Mouse (Mus musculus): ENCODE data around the gene Prkca. TPM values are rescaled to one million over a fixed set of nuclear protein-coding genes. Genes with fewer than 3 reads are reported as not detected.

Prkca gene
- polyA plus RNA-seq, 1 experiment from 2014 or later, result 9.7 TPM

DNA sequence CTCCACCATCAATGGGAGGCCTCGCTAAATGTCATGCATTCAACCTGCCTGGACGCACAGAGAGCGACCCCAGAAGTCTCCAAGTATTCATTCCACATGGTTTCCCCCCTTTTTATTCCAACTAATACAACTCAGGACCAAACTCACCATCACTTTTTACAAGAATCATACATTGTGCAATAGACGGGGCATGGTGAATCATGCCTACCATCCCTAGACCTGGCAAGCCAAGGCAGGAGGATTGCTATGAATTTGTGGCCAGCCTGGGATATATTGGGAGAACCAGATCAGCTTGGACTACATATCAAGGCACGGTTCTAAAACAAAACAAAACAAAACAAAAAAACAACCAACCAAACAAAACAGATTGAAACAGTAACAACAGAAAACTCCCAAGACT lies 19.2 kb upstream of the Prkca start:
- Histone ChIP-seq H3K27ac (no peak overlapping the region), H3K4me2 (no peak overlapping the region), H3K9ac (no peak overlapping the region), H3K9me3 (no peaks in the 10 kb centered on the region), H3K4me1 (peaks cover 20% of the 10 kb centered on the region), H3K36me3 (no peaks in the 10 kb centered on the region), H3K27me3 (no peaks in the 10 kb centered on the region), H3K4me3 (no peak overlapping the region)
- 89% methylated on average over 5 of the region's 5 CpGs for WGBS
- no peak for ATAC-seq (ENCODE audit: borderline replicate concordance, extremely low read depth, low FRiP score, low TSS enrichment)

DNA sequence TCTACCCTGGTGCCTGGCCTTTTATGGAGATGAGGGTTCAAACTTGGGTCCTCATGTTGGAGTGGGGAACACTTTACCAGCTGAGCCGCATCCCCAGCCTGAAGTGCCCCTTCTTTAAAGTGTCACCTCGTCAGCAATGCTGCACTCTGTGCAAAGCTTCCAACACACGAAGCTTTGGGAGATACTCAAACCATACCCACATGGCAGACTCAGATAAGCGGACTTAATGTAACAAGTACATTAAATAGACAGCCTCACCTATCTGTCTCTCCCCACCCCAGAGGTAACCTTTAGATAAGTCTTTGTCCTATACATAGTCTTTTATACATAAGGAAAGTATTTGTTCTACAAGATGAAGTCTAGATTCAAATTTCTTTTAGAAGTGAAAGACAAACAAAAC lies 17.3 kb upstream of the Prkca start:
- no peaks in the 10 kb centered on the region for H3K9me3 ChIP-seq
- H3K4me1 ChIP-seq, result peaks cover 20% of the 10 kb centered on the region
- no peak overlapping the region for H3K4me3 ChIP-seq
- H3K9ac ChIP-seq, result no peak overlapping the region
- H3K4me2 ChIP-seq, result no peak overlapping the region
- ATAC-seq (ENCODE audit: borderline replicate concordance, extremely low read depth, low FRiP score, low TSS enrichment), result no peak
- no peaks in the 10 kb centered on the region for H3K27me3 ChIP-seq
- WGBS, result 66% methylated on average over 4 of the region's 4 CpGs
- H3K27ac ChIP-seq, result no peak overlapping the region
- H3K36me3 ChIP-seq, result no peaks in the 10 kb centered on the region

DNA sequence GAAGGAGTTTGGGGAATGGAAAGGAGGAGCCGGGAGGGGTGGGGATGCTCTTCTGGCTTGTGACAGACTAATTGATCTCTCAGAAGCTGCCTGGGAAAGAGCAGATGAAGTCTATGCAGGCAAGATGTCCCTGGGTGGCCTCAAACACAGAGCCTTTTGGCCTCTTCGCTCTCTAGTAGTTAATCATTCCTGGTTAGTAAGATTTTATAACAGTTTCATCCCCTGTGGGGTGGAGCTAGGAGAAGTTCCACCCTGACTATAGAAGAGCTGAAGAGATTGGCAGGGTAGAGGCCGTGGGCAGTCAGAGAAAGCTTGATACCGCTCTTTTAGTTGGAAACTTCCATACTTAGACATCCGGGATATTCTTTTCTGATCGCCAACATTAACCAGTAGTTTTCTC lies 15.2 kb upstream of the Prkca start:
- H3K9ac ChIP-seq, result no peak overlapping the region
- ATAC-seq (ENCODE audit: borderline replicate concordance, extremely low read depth, low FRiP score, low TSS enrichment), result no peak
- 73% methylated on average over 6 of the region's 6 CpGs for WGBS
- no peaks in the 10 kb centered on the region for H3K27me3 ChIP-seq
- H3K4me3 ChIP-seq, result no peak overlapping the region
- no peaks in the 10 kb centered on the region for H3K36me3 ChIP-seq
- H3K9me3 ChIP-seq, result no peaks in the 10 kb centered on the region
- no peak overlapping the region for H3K27ac ChIP-seq
- H3K4me1 ChIP-seq, result 0 out of 2 replicates have a peak, but pooled peaks cover 2% of the 10 kb centered on the region
- H3K4me2 ChIP-seq, result no peak overlapping the region

DNA sequence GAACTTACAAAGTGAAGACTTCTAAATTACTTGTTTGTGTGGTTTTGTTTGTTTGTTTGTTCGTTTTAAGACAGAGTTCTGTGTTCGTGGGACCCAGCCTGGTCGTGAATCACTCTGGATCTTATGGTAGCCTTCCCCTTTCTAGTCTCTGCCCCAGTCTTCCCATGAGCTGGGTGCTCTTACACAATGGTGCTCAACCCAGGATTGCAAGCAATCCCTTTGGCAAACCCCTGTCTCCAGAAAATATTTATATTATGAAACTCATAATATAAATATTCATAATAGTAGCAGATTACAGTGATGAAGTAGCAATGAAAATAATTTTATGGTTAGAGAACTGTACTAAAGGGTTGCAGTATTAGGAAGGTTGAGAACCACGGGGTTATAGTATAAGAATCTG lies 12.3 kb upstream of the Prkca start:
- no peaks in the 10 kb centered on the region for H3K4me1 ChIP-seq
- 52% methylated on average over 4 of the region's 4 CpGs for WGBS
- no peak overlapping the region for H3K27ac ChIP-seq
- H3K27me3 ChIP-seq, result no peaks in the 10 kb centered on the region
- no peak overlapping the region for H3K4me3 ChIP-seq
- H3K4me2 ChIP-seq, result no peak overlapping the region
- no peaks in the 10 kb centered on the region for H3K36me3 ChIP-seq
- H3K9ac ChIP-seq, result no peak overlapping the region
- no peaks in the 10 kb centered on the region for H3K9me3 ChIP-seq
- ATAC-seq (ENCODE audit: borderline replicate concordance, extremely low read depth, low FRiP score, low TSS enrichment), result no peak

DNA sequence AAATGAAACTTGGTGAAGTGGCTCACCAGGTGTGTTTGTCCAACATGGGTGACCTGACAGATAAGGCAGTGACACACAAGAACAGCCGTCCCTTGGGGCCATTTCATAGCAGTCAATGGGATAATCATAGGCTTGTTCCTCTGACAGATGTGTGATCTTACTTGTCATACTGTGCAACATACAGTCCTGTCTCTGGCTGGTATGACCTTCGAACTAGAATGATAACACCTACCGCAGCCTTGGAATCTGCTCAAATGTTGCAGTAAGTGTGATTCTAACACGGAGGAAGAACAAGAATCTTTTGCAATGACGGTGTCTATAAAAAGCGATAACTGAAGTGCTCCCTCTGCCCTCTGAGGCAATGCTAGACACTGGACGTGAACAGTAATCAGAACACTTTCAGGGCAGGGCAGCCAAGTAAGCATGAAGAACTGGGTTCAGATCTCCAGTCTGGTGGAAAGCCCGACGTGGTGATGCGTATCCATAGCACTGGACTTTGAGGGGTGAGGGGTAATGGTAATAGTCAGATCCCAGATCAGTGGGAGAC lies 9.2 kb upstream of the Prkca start:
- no peak overlapping the region for H3K4me2 ChIP-seq
- no peak overlapping the region for H3K9ac ChIP-seq
- no peak overlapping the region for H3K27ac ChIP-seq
- no peaks in the 10 kb centered on the region for H3K36me3 ChIP-seq
- 78% methylated on average over 10 of the region's 10 CpGs for WGBS
- no peaks in the 10 kb centered on the region for H3K9me3 ChIP-seq
- H3K4me3 ChIP-seq, result no peak overlapping the region
- no peaks in the 10 kb centered on the region for H3K4me1 ChIP-seq
- ATAC-seq (ENCODE audit: borderline replicate concordance, extremely low read depth, low FRiP score, low TSS enrichment), result no peak
- no peaks in the 10 kb centered on the region for H3K27me3 ChIP-seq

- no peak overlapping the region for H3K4me3 ChIP-seq
- H3K4me1 ChIP-seq, result no peaks in the 10 kb centered on the region
- H3K36me3 ChIP-seq, result no peaks in the 10 kb centered on the region
- H3K27ac ChIP-seq, result no peak overlapping the region
- 74% methylated on average over 4 of the region's 4 CpGs for WGBS
- H3K4me2 ChIP-seq, result no peak overlapping the region
- H3K9ac ChIP-seq, result no peak overlapping the region
- no peaks in the 10 kb centered on the region for H3K27me3 ChIP-seq
- no peak for ATAC-seq (ENCODE audit: borderline replicate concordance, extremely low read depth, low FRiP score, low TSS enrichment)
- no peaks in the 10 kb centered on the region for H3K9me3 ChIP-seq
These were observed 7.1 kb upstream of the Prkca start for GRCm38 (mm10) chr11:108350799-108351198.

GRCm38 (mm10) chr11:108345321-108345720 lies 1.6 kb upstream of the Prkca start:
- Histone ChIP-seq H3K4me3 (no peak overlapping the region), H3K9me3 (no peaks in the 10 kb centered on the region), H3K9ac (no peak overlapping the region), H3K27me3 (no peaks in the 10 kb centered on the region), H3K4me2 (no peak overlapping the region), H3K27ac (no peak overlapping the region), H3K36me3 (no peaks in the 10 kb centered on the region), H3K4me1 (peaks cover 9% of the 10 kb centered on the region)
- ATAC-seq (ENCODE audit: borderline replicate concordance, extremely low read depth, low FRiP score, low TSS enrichment), result no peak
- 84% methylated on average over 2 of the region's 2 CpGs for WGBS

DNA sequence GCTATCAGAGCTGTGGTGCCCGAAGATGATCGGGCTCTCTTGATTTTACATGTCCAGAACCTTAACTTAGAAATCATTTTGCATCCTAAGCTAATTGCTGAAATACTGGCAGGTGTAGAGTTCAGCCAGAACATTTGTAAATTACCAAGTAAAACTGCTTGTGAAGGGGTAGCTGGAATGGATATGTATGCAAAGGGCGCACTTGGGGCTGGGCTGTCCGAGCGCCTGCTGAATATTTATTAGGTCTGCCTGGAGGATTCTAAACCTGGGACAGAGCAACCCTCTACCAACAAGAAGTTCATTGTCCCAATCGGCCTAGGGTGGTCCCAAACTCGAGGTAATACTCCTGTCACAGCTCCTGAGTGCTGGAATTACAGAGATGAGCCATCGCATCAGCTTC lies 1.0 kb upstream of the Prkca start:
- H3K4me3 ChIP-seq, result peak overlapping the region; percentile 75; the same call in 1 of the 2 replicates
- no peak for ATAC-seq (ENCODE audit: borderline replicate concordance, extremely low read depth, low FRiP score, low TSS enrichment)
- no peaks in the 10 kb centered on the region for H3K27me3 ChIP-seq
- no peaks in the 10 kb centered on the region for H3K36me3 ChIP-seq
- H3K9me3 ChIP-seq, result no peaks in the 10 kb centered on the region
- no peak overlapping the region for H3K9ac ChIP-seq
- 66% methylated on average over 8 of the region's 8 CpGs for WGBS
- H3K27ac ChIP-seq, result no peak overlapping the region
- H3K4me1 ChIP-seq, result peaks cover 9% of the 10 kb centered on the region
- peak overlapping the region; percentile 90 for H3K4me2 ChIP-seq

- WGBS, result under 1% methylated on average over 74 of the region's 75 CpGs
These were observed 653 bp downstream of the Prkca start, which contains the start of gene Apoh for GRCm38 (mm10) chr11:108342781-108343768. Gene Apoh, plus strand, starts transcription at chr11:108343354.

GRCm38 (mm10) chr11:108341783-108342182 lies 1.9 kb downstream of the Prkca start:
- H3K4me3 ChIP-seq, result peak overlapping the region; percentile 75
- H3K9ac ChIP-seq, result 0 out of 2 replicates have a peak overlapping the region, but pooled peaks have one; percentile 1
- H3K36me3 ChIP-seq, result no peaks in the 10 kb centered on the region
- H3K9me3 ChIP-seq, result no peaks in the 10 kb centered on the region
- H3K27ac ChIP-seq, result no peak overlapping the region
- 37% methylated on average over 8 of the region's 8 CpGs for WGBS
- H3K4me2 ChIP-seq, result peak overlapping the region; percentile 90
- ATAC-seq (ENCODE audit: borderline replicate concordance, extremely low read depth, low FRiP score, low TSS enrichment), result no peak
- peaks cover 11% of the 10 kb centered on the region for H3K4me1 ChIP-seq
- H3K27me3 ChIP-seq, result no peaks in the 10 kb centered on the region

More at GRCm38 (mm10) chr11:108342781-108343768, 653 bp downstream of the Prkca start, which contains the start of gene Apoh:
- Histone ChIP-seq H3K9ac (peak within 1 kb of the TSS; percentile 59), H3K27ac (peak within 1 kb of the TSS; percentile 84), H3K4me2 (peak within 1 kb of the TSS; percentile 90), H3K36me3 (no peaks in the 10 kb centered on the region), H3K27me3 (no peaks in the 10 kb centered on the region), H3K9me3 (no peaks in the 10 kb centered on the region), H3K4me1 (peaks cover 9% of the 10 kb centered on the region), H3K4me3 (peak within 1 kb of the TSS; percentile 75)
- ATAC-seq (ENCODE audit: borderline replicate concordance, extremely low read depth, low FRiP score, low TSS enrichment), result 0 out of 2 replicates have a peak, but pooled peaks have one; percentile 6

DNA sequence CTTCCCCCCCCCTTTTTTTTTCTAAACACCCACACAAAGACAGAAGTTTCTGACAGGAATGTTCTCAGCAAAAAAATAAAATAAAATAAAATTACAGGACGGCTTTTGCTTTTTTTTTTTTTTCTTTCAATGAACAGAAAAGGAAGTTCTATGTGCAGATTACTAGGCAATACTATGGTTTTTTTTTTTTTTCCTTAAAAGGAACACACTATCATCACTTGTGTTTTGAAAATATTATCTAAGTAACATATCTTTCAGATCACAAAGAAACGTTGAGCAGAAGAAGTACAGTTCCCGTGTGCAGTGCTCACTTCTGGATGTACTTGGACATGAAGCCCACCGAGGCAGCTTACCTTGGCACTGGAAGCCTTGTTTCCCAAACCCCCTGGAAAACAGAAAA lies 3.4 kb downstream of the Prkca start:
- 79% methylated on average over 4 of the region's 4 CpGs for WGBS
- Histone ChIP-seq H3K36me3 (no peaks in the 10 kb centered on the region), H3K27me3 (no peaks in the 10 kb centered on the region), H3K27ac (no peak overlapping the region), H3K4me3 (no peak overlapping the region), H3K4me1 (peaks cover 16% of the 10 kb centered on the region), H3K4me2 (no peak overlapping the region), H3K9ac (no peak overlapping the region), H3K9me3 (no peaks in the 10 kb centered on the region)
- no peak for ATAC-seq (ENCODE audit: borderline replicate concordance, extremely low read depth, low FRiP score, low TSS enrichment)

- no peak for ATAC-seq (ENCODE audit: borderline replicate concordance, extremely low read depth, low FRiP score, low TSS enrichment)
These were observed 7.3 kb downstream of the Prkca start for GRCm38 (mm10) chr11:108336445-108336844.

More at GRCm38 (mm10) chr11:108336445-108336844, 7.3 kb downstream of the Prkca start:
- Histone ChIP-seq H3K36me3 (no peaks in the 10 kb centered on the region), H3K4me1 (0 out of 2 replicates have a peak, but pooled peaks cover 7% of the 10 kb centered on the region), H3K4me3 (no peak overlapping the region), H3K27ac (no peak overlapping the region), H3K4me2 (no peak overlapping the region), H3K9me3 (no peaks in the 10 kb centered on the region), H3K9ac (no peak overlapping the region), H3K27me3 (no peaks in the 10 kb centered on the region)
- WGBS, result 19% methylated on average over 5 of the region's 5 CpGs

Measured in lung, embryonic 15.5 days (tissue).